Mouse (Mus musculus) cerebellum, adult 2 months (tissue): ENCODE data around the gene 2010111I01Rik. TPM values are rescaled to one million over a fixed set of nuclear protein-coding genes. Genes with fewer than 3 reads are reported as not detected.

ENCODE experiments used
- DNase-seq, 2 experiments: peaks; one replicate each; pipeline ENCODE4 v3.0.0; 2021
- H3K27ac ChIP-seq: fragments of 200-500 bp; 2 replicates; pipeline ENCODE4 v1.5.1; 2012; ENCODE audit warnings: low read length, control low read depth, inconsistent platforms; ENCODE audit not compliant: insufficient read depth
- H3K27me3 ChIP-seq: fragments of 200-500 bp; 2 replicates; pipeline ENCODE4 v1.6.1; 2012; ENCODE audit warnings: inconsistent platforms, mild to moderate bottlenecking, low read length, moderate library complexity; ENCODE audit not compliant: control insufficient read depth, insufficient read depth
- H3K4me1 ChIP-seq: fragments of 200-500 bp; 2 replicates; pipeline ENCODE4 v1.6.1; 2011; ENCODE audit warnings: low read length; ENCODE audit not compliant: control insufficient read depth, insufficient read depth
- H3K4me3 ChIP-seq: fragments of 200-500 bp; replicated peaks from 2 replicates; pipeline ENCODE3; 2011; ENCODE audit warnings: mild to moderate bottlenecking, low read depth, low read length, control low read depth; ENCODE audit not compliant: insufficient read depth
- CTCF ChIP-seq: fragments of 200-500 bp; IDR thresholded peaks from 2 replicates; pipeline ENCODE4 v1.5.1; 2011; ENCODE audit warnings: low read depth, mild to moderate bottlenecking, control low read depth, low read length, moderate library complexity, borderline replicate concordance; ENCODE audit not compliant: insufficient read depth
- POLR2A ChIP-seq: fragments of 200-500 bp; IDR thresholded peaks from 2 replicates; pipeline ENCODE4 v1.6.1; 2011; ENCODE audit warnings: low read length, control low read depth, borderline replicate concordance; ENCODE audit not compliant: insufficient read depth
- WGBS: fragments of 180-500 bp; shearing (Covaris S2); methylation state at CpG from one replicate; pipeline ENCODE4 v1.1.7; 2018; 5-methylcytosine and 5-hydroxymethylcytosine counted together
- polyA plus RNA-seq: library from polyadenylated mRNA; depleted of rRNA; stranded (reverse); fragments of >200 nt; gene quantifications from 2 replicates; pipeline ENCODE4 v1.2.3, GENCODE M21; 2012

The 2010111I01Rik gene
- polyA plus RNA-seq, 1 experiment = 126 TPM

DNA sequence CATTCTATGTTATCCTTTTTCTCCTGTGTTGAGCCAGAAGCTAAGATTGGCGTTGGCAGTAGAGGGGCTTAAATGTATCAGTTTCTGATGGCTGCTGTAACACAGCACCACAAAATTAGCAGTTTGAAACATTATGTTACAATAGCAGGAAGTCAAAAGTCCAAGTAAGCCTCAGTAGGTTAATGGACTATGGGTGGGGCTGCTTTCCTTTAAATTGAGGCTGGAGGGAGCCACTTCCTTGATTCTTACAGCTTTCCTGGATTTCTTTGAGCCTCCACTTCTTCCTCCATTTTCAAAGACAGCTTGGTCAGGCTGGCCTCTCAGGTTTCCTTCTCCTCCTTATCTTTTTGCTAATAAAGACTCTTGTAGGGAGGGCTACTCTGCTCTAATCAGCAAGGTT lies 304.1 kb downstream of the 2010111I01Rik start:
- Histone ChIP-seq H3K4me3 (no peak overlapping the region), H3K27me3 (no peaks in the 10 kb centered on the region), H3K27ac (no peak overlapping the region), H3K4me1 (peaks cover 16% of the 10 kb centered on the region)
- no peak for TF ChIP-seq POLR2A
- no peak for TF ChIP-seq CTCF
- 90% methylated on average over 1 of the region's 1 CpGs for WGBS
- DNase-seq = no peak

DNA sequence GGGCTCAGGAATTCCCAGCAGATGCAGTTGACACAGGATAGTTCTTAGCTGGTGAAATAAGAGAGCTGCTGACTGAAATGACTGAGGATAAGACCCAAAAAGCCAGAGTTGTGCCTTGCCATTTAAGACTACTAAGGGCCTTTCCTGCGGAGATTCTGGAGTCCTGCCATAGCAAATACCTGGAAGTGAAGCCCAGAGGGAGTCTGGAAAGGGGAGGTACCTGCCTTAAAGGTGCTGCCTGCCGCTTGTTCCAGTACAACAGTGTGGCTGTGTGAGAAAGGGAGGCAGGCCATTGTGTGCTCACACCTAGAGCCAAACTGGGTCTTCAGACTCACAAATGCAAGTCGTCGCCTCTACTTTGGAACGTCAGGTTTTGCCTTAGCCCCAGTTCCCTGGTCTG lies 305.5 kb downstream of the 2010111I01Rik start:
- TF ChIP-seq CTCF = no peak
- no peak for TF ChIP-seq POLR2A
- H3K27ac ChIP-seq = peak overlapping the region; percentile 28
- no peak overlapping the region for H3K4me3 ChIP-seq
- WGBS = 60% methylated on average over 5 of the region's 5 CpGs
- DNase-seq = no peak
- H3K27me3 ChIP-seq = no peaks in the 10 kb centered on the region
- H3K4me1 ChIP-seq = peaks cover 11% of the 10 kb centered on the region

DNA sequence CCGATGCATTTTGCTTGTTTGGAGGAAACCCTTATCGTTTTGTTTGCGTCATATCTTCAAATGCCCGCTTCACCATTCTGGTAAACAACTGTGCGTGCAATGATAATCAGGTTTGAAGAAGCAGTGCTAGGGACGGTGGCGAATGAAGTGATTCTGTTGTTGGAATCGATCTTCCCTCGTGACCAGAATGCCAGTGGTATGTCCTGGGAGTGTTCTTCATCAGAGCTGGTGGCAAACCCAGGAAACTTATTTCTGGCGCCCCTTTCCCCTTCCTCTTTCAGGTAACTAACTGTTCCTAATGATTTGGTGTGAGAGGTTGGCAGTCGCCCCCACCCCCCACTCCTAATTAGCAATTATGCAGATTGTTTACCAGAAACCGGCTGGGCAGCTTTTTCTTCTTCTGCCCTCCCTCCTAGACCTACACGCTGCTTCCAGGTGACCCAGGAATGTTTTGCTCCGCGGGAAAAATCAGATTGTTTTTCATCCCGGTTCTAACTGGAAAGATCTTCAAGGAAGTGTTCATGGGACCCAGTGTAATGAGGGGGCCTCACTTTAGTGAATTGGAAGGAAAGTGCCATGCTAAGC lies 307.4 kb downstream of the 2010111I01Rik start:
- 48% methylated on average over 16 of the region's 16 CpGs for WGBS
- Histone ChIP-seq H3K27me3 (no peaks in the 10 kb centered on the region), H3K27ac (no peak overlapping the region), H3K4me3 (no peak overlapping the region), H3K4me1 (peaks cover 11% of the 10 kb centered on the region)
- DNase-seq = no peak
- no peak for TF ChIP-seq POLR2A
- TF ChIP-seq CTCF = no peak

DNA sequence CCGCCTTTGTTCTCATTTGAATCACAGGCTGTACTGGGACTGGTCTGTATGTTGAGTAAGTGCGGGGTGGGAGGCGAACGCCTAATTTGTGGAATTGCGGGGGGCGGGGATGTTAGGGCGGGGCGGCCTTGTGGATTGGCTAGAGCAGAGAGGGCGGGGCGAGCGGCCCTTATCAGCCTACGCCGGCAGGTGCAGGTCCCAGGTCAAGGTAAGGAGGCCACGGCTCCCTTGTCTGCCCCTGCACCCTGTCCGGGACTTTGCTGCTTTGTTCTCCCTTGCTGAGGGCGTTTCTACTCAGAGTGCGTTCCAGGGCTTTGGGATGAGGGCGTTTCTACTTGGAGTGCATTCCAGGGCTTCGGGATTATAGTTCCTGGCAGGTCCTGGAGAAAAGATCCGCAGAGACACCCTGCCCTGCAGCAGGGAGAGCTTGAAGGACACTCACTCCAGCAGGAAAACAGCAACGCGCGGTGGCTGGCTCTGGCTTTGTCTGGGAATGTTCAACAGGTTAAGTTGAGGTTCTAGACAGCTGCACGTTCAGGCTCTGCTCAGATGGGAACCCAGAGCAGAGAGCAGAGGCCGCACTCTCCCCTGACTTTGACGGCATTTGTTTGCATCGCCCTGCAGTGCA lies 308.0 kb downstream of the 2010111I01Rik start:
- no peak for DNase-seq
- no peaks in the 10 kb centered on the region for H3K27me3 ChIP-seq
- TF ChIP-seq CTCF (no peak), POLR2A (no peak)
- H3K4me3 ChIP-seq = peak overlapping the region; percentile 25
- H3K4me1 ChIP-seq = peaks cover 11% of the 10 kb centered on the region
- peak overlapping the region; percentile 1; the same call in 1 of the 2 replicates for H3K27ac ChIP-seq
- WGBS = 19% methylated on average over 27 of the region's 27 CpGs

DNA sequence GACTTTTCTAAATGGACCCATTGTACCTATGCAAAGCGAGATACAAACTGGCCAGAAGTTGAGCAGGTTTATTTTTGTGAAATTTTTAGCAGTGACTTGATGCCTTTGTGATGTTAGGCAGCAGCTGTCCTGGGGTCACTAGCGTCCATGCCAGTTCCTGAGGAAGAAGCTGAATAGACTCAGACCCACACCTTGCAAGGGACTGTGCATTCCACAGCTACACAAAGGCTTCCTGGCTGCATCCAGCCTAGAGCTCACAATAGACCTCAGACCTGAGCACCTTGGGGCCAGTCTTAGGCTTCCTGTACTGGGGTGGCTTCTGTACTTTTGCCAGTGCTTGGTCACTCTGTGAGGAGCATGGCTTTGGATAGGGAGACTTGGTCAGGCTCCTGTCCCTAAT lies 309.2 kb downstream of the 2010111I01Rik start:
- Histone ChIP-seq H3K4me3 (no peak overlapping the region), H3K27ac (no peak overlapping the region), H3K27me3 (no peaks in the 10 kb centered on the region), H3K4me1 (peaks cover 20% of the 10 kb centered on the region)
- no peak for TF ChIP-seq POLR2A
- no peak for TF ChIP-seq CTCF
- 88% methylated on average over 2 of the region's 2 CpGs for WGBS
- DNase-seq = no peak

DNA sequence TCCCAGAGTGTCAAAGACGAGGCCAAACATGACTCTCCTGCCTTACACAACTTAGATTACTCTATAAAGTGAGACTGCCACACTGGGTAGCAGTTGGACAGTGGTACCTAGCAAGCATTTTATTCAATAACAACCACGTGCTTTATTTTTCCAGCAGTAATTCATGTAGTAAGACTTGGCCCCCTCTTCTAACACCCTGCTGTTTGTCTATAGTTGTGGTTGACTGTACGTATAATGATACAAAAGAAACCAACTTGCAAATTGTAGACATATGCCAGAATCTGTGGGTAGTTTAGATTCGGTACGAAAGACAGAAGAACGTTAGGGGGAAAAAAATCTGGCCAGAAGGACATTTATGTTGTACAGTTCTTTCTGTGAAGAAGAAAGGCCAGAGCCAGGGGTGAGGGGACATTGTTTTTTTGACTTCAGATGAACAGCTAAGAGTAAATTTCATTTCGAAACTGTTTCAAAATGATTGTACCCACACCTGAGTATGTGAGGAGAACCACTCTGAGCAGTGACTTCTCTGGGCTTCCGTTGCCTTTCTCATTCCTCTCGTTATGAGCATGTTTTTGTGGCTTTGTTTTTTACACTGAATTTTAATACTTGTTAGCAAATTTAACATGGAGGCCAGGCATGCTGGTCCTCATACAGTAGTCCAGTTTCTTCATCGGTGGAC lies 309.9 kb downstream of the 2010111I01Rik start:
- no peak for DNase-seq
- Histone ChIP-seq H3K27ac (no peak overlapping the region), H3K27me3 (no peaks in the 10 kb centered on the region), H3K4me1 (peaks cover 21% of the 10 kb centered on the region), H3K4me3 (no peak overlapping the region)
- TF ChIP-seq CTCF = no peak
- TF ChIP-seq POLR2A = no peak
- WGBS = 63% methylated on average over 10 of the region's 10 CpGs

DNA sequence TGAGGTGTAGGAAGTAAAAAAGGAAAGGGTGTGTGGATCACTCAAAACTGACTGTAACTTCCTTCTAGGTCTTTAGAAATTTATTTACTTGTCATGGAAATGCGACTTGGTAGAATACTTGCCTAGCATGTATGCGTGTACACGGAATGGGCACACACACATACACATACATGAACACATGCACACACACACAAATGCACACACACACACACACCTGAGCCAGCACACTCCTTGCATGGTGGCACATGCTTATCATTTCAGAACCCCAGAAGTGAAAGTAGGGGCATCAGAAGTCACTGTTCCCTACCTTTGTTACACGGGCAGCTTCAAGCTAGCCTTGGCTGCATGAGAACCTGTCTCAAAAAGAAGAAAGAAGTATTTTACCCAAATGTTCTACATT lies 311.7 kb downstream of the 2010111I01Rik start:
- 92% methylated on average over 4 of the region's 4 CpGs for WGBS
- H3K27me3 ChIP-seq = no peaks in the 10 kb centered on the region
- no peak overlapping the region for H3K27ac ChIP-seq
- no peak for DNase-seq
- TF ChIP-seq POLR2A (no peak), CTCF (no peak)
- H3K4me3 ChIP-seq = no peak overlapping the region
- H3K4me1 ChIP-seq = peaks cover 12% of the 10 kb centered on the region

DNA sequence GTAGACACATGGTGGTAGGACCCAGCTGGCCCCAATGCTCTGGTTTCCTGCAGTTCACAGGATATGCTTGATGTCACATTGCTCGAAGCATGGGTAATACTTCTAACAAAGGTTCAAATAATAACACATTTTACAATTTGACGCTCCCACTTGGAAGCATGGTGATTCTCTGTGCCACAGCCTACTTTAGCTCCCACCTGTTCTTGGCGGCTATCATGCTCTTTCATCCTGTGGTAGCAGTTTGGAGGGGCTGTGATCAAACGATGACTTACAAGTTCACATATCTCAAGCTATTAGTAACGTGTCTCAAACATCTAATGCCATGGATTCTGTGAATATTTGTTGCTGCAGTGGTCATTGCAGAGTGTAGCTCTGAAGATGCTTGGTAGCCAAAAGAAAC lies 312.6 kb downstream of the 2010111I01Rik start:
- Histone ChIP-seq H3K27ac (no peak overlapping the region), H3K27me3 (no peaks in the 10 kb centered on the region), H3K4me1 (peaks cover 14% of the 10 kb centered on the region), H3K4me3 (no peak overlapping the region)
- no peak for DNase-seq
- 54% methylated on average over 5 of the region's 5 CpGs for WGBS
- no peak for TF ChIP-seq CTCF
- TF ChIP-seq POLR2A = no peak
